Mouse (Mus musculus): Measurements from ENCODE around the gene Rab11b. TPM values are rescaled to one million over a fixed set of nuclear protein-coding genes. Genes with fewer than 3 reads are reported as not detected.

The Rab11b gene
- polyA plus RNA-seq, 1 experiment from 2014 or later: 547 TPM

DNA sequence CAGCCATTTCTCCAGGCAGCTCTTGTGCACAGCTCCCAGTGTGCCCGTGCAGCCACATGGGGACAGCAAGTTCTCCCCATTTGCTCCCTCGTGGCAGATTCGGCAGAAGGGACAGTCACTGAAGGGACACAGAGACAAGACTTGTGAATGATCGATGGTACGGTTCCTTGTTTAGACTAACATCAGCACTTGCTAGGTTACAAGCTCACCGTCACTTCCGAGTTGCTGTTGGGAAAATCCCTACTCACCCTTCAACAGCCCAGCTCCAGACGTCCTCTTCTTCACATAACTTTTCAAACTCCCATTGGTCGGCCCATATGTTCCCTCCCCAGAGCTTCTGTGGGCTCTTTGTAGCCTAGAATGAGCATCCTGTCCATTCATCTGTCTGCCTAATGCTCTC is 57.2 kb downstream of the Rab11b start:
- no peak for ATAC-seq
- no peaks in the 10 kb centered on the region for H3K27me3 ChIP-seq
- H3K9me3 ChIP-seq: no peaks in the 10 kb centered on the region
- H3K4me3 ChIP-seq (replicated peaks): no peak overlapping the region
- peaks cover 58% of the 10 kb centered on the region for H3K36me3 ChIP-seq
- no peak overlapping the region for H3K27ac ChIP-seq
- H3K9ac ChIP-seq (replicated peaks): no peak overlapping the region
- no peaks in the 10 kb centered on the region for H3K4me1 ChIP-seq (replicated peaks)
- H3K4me2 ChIP-seq (replicated peaks): no peak overlapping the region
- 90% methylated on average over 9 of the region's 9 CpGs for WGBS

DNA sequence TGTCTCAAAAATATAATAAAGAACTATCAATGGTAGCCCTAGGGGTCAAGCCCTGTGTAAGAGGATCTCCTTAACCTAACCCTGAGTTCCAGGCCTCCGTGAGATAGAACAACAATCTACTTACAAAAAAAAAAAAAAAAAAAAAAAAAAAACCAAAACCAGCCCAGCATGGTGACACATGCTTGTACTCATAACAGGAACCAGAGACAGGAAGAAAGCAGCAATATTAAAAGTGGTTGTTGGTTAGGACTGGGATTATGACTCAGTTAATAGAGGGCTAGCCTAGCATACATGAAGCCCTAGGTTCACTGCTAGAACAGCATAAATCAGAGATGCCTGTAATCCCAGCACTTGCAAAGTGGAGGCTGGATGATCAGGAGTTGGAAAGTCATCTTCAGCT is 58.2 kb downstream of the Rab11b start:
- no peak overlapping the region for H3K4me2 ChIP-seq (replicated peaks)
- H3K36me3 ChIP-seq: peaks cover 59% of the 10 kb centered on the region
- no peaks in the 10 kb centered on the region for H3K9me3 ChIP-seq
- H3K4me1 ChIP-seq (replicated peaks): no peaks in the 10 kb centered on the region
- no peak overlapping the region for H3K27ac ChIP-seq
- ATAC-seq: no peak
- no peak overlapping the region for H3K4me3 ChIP-seq (replicated peaks)
- no peaks in the 10 kb centered on the region for H3K27me3 ChIP-seq
- no peak overlapping the region for H3K9ac ChIP-seq (replicated peaks)
- 71% methylated on average over 1 of the region's 1 CpGs for WGBS

DNA sequence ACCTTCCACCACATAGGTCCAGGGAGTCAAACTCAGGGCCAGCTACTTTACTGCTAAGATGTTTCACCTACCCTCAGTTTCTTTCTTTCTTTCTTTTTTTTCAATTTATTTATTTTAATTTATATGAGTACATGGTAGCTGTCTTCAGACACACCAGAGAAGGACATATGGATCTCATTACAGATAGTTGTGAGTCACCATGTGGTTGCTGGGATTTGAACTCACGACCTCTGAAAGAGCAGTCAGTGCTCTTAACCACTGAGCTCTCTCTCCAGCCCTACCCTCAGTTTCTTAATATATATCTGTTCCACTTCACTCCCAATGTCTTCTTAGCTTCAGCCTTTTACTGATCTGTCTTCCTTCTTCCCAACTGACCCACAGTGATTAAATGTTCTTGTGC is 64.9 kb downstream of the Rab11b start:
- Histone ChIP-seq H3K4me2 (replicated peaks) (no peak overlapping the region), H3K4me3 (replicated peaks) (no peak overlapping the region), H3K9me3 (no peaks in the 10 kb centered on the region), H3K27ac (no peak overlapping the region), H3K27me3 (no peaks in the 10 kb centered on the region), H3K4me1 (replicated peaks) (no peaks in the 10 kb centered on the region), H3K36me3 (peaks cover 66% of the 10 kb centered on the region), H3K9ac (replicated peaks) (no peak overlapping the region)
- WGBS: 97% methylated on average over 1 of the region's 1 CpGs
- ATAC-seq: no peak

Other genes with a start within 250 kb of the Rab11b start
- 45.6 and 47.9 TPM in 2 replicates for gene Adamts10, start 236.3 kb downstream of the Rab11b start, polyA plus RNA-seq (2015; fragmentation: Nextera tagmentation; extraction: Ambion mirVana)
- gene Myo1f, start 204.8 kb downstream of the Rab11b start, polyA plus RNA-seq (2015; fragmentation: Nextera tagmentation; extraction: Ambion mirVana): 1.4 and 2.4 TPM in 2 replicates
- gene Zfp414, start 131.4 kb downstream of the Rab11b start, polyA plus RNA-seq (2015; fragmentation: Nextera tagmentation; extraction: Ambion mirVana): 68.0 and 69.0 TPM in 2 replicates
- gene Pram1, start 122.5 kb downstream of the Rab11b start, polyA plus RNA-seq (2015; fragmentation: Nextera tagmentation; extraction: Ambion mirVana): 0.81 and 0.93 TPM in 2 replicates
- 283 and 294 TPM in 2 replicates for gene Hnrnpm, start 73.7 kb downstream of the Rab11b start, polyA plus RNA-seq (2015; fragmentation: Nextera tagmentation; extraction: Ambion mirVana)
- 54.4 and 55.8 TPM in 2 replicates for gene March2, start 41.9 kb downstream of the Rab11b start, polyA plus RNA-seq (2015; fragmentation: Nextera tagmentation; extraction: Ambion mirVana)
- 14.3 and 17.1 TPM in 2 replicates for gene Angptl4, start 21.3 kb upstream of the Rab11b start, polyA plus RNA-seq (2015; fragmentation: Nextera tagmentation; extraction: Ambion mirVana)
- gene Kank3, start 50.0 kb upstream of the Rab11b start, polyA plus RNA-seq (2015; fragmentation: Nextera tagmentation; extraction: Ambion mirVana): 28.6 and 36.2 TPM in 2 replicates
- gene Rps28, start 64.0 kb upstream of the Rab11b start, polyA plus RNA-seq (2015; fragmentation: Nextera tagmentation; extraction: Ambion mirVana): 704 and 707 TPM in 2 replicates
- 482 and 516 TPM in 2 replicates for gene Ndufa7, start 64.0 kb upstream of the Rab11b start, polyA plus RNA-seq (2015; fragmentation: Nextera tagmentation; extraction: Ambion mirVana)
- gene Cd320, start 82.6 kb upstream of the Rab11b start, polyA plus RNA-seq (2015; fragmentation: Nextera tagmentation; extraction: Ambion mirVana): 64.0 and 66.9 TPM in 2 replicates
- gene Gm7029, start 113.3 kb upstream of the Rab11b start, polyA plus RNA-seq (2015; fragmentation: Nextera tagmentation; extraction: Ambion mirVana): not detected in 2 replicates
- 2.9 and 3.0 TPM in 2 replicates for gene Kifc1, start 130.1 kb upstream of the Rab11b start, polyA plus RNA-seq (2015; fragmentation: Nextera tagmentation; extraction: Ambion mirVana)
- gene Platr17, start 144.6 kb upstream of the Rab11b start, polyA plus RNA-seq (2015; fragmentation: Nextera tagmentation; extraction: Ambion mirVana): 0.40 and 0.52 TPM in 2 replicates
- gene Daxx, start 148.9 kb upstream of the Rab11b start, polyA plus RNA-seq (2015; fragmentation: Nextera tagmentation; extraction: Ambion mirVana): 56.5 and 57.2 TPM in 2 replicates
- gene Tapbp, start 155.4 kb upstream of the Rab11b start, polyA plus RNA-seq (2015; fragmentation: Nextera tagmentation; extraction: Ambion mirVana): 18.1 and 19.6 TPM in 2 replicates
- gene Zbtb22, start 155.4 kb upstream of the Rab11b start, polyA plus RNA-seq (2015; fragmentation: Nextera tagmentation; extraction: Ambion mirVana): 20.3 TPM in 2 replicates
- 49.8 and 56.9 TPM in 2 replicates for gene Rgl2, start 169.0 kb upstream of the Rab11b start, polyA plus RNA-seq (2015; fragmentation: Nextera tagmentation; extraction: Ambion mirVana)
- 193 and 195 TPM in 2 replicates for gene Pfdn6, start 179.8 kb upstream of the Rab11b start, polyA plus RNA-seq (2015; fragmentation: Nextera tagmentation; extraction: Ambion mirVana)
- gene Wdr46, start 180.1 kb upstream of the Rab11b start, polyA plus RNA-seq (2015; fragmentation: Nextera tagmentation; extraction: Ambion mirVana): 24.4 and 25.7 TPM in 2 replicates
- 12.4 and 13.6 TPM in 2 replicates for gene B3galt4, start 191.0 kb upstream of the Rab11b start, polyA plus RNA-seq (2015; fragmentation: Nextera tagmentation; extraction: Ambion mirVana)
- gene Vps52, start 195.3 kb upstream of the Rab11b start, polyA plus RNA-seq (2015; fragmentation: Nextera tagmentation; extraction: Ambion mirVana): 66.4 and 69.8 TPM in 2 replicates
- 918 and 949 TPM in 2 replicates for gene Rps18, start 195.5 kb upstream of the Rab11b start, polyA plus RNA-seq (2015; fragmentation: Nextera tagmentation; extraction: Ambion mirVana)
- 13.5 and 16.0 TPM in 2 replicates for gene H2-K1, start 239.8 kb upstream of the Rab11b start, polyA plus RNA-seq (2015; fragmentation: Nextera tagmentation; extraction: Ambion mirVana)

Data from midbrain, embryonic 13.5 days (tissue).